Mouse (Mus musculus): ENCODE data around the gene Bri3bp.

GRCm38 (mm10) chr5:125440583-125441233 lies 660 bp upstream of the Bri3bp start:
- TF ChIP-seq CTCF (IDR thresholded peaks at IDR 0.05; ENCODE audit: extremely low read depth, insufficient read depth, low read length) (no peak), POLR2A (IDR thresholded peaks at IDR 0.05; ENCODE audit: extremely low read depth, insufficient read depth, low read length) (no peak)

Data from cortical plate, adult 2 months (tissue).